Mouse (Mus musculus) embryonic facial prominence, embryonic 14.5 days (tissue): ENCODE results near the gene Prr14. TPM values are rescaled to one million over a fixed set of nuclear protein-coding genes. Genes with fewer than 3 reads are reported as not detected.
"Not testable (repeated sequence)": the region's sequence is repeated elsewhere in the genome, so short reads cannot be mapped to it uniquely, and the experiment has no call there.

Source experiments
- ATAC-seq: fragments of 200-750 bp; cut with Nextera tagmentation; 2 replicates; pipeline ENCODE4 v1.8.0; 2017; ENCODE audit warnings: low read depth, moderate number of reproducible peaks, moderate TSS enrichment
- DNase-seq: peaks from one replicate; pipeline ENCODE4 v3.0.0-alpha.2; 2015; ENCODE audit warnings: low spot score
- H3K27ac ChIP-seq: fragments of 300-500 bp; sonication (generic); replicated peaks from 2 replicates; pipeline ENCODE4 v1.5.1; 2014; ENCODE audit warnings: low read depth, mild to moderate bottlenecking, low read length, moderate library complexity
- H3K27me3 ChIP-seq: fragments of 300-500 bp; sonication (generic); replicated peaks from 2 replicates; pipeline ENCODE4 v1.6.1; 2014; ENCODE audit warnings: low read length; ENCODE audit not compliant: control insufficient read depth, insufficient read depth
- H3K36me3 ChIP-seq: fragments of 300-500 bp; sonication (generic); 2 replicates; pipeline ENCODE4 v1.6.1; 2014; ENCODE audit warnings: low read length, mixed read lengths; ENCODE audit not compliant: control insufficient read depth, insufficient read depth
- H3K4me1 ChIP-seq: fragments of 300-500 bp; sonication (generic); 2 replicates; pipeline ENCODE4 v1.6.1; 2014; ENCODE audit warnings: antibody characterized with exemption, low read length; ENCODE audit not compliant: control insufficient read depth, insufficient read depth
- H3K4me2 ChIP-seq: fragments of 300-500 bp; sonication (generic); 2 replicates; pipeline ENCODE4 v1.6.1; 2014; ENCODE audit warnings: low read depth, mild to moderate bottlenecking, low read length, moderate library complexity, mixed read lengths
- H3K4me3 ChIP-seq: fragments of 300-500 bp; sonication (generic); 2 replicates; pipeline ENCODE4 v1.5.1; 2014; ENCODE audit warnings: low read depth, mild to moderate bottlenecking, low read length
- H3K9ac ChIP-seq: fragments of 300-500 bp; sonication (generic); 2 replicates; pipeline ENCODE4 v1.6.1; 2014; ENCODE audit warnings: low read depth, mild to moderate bottlenecking, low read length, moderate library complexity, mixed read lengths
- H3K9me3 ChIP-seq: fragments of 300-500 bp; sonication (generic); 2 replicates; pipeline ENCODE4 v1.6.1; 2016; ENCODE audit warnings: low read length; ENCODE audit not compliant: control insufficient read depth
- WGBS: fragments of 180-500 bp; shearing (Covaris S2); extraction: QIAGEN DNeasy Blood & Tissue Kit; methylation state at CpG from one replicate; pipeline ENCODE4 v1.1.7; 2014; 5-methylcytosine and 5-hydroxymethylcytosine counted together
- polyA plus RNA-seq: library from polyadenylated mRNA; unstranded; fragments of >200 nt; fragmentation: Nextera tagmentation; extraction: Ambion mirVana; gene quantifications from 2 replicates; pipeline ENCODE4 v1.2.1, GENCODE M21; 2014

Gene Prr14
- polyA plus RNA-seq, 1 experiment from 2014 or later = 40.4 TPM

- DNase-seq (no peak), ATAC-seq (no peak)
- WGBS = 81% methylated on average over 5 of the region's 5 CpGs
- no peaks in the 10 kb centered on the region for H3K27me3 ChIP-seq
- no peak overlapping the region for H3K4me2 ChIP-seq
- H3K27ac ChIP-seq = no peak overlapping the region
- H3K4me1 ChIP-seq = peaks cover 4% of the 10 kb centered on the region; the same call in 1 of the 2 replicates
- H3K4me3 ChIP-seq = no peak overlapping the region
- H3K36me3 ChIP-seq = peaks cover 97% of the 10 kb centered on the region
- no peaks in the 10 kb centered on the region for H3K9me3 ChIP-seq
- H3K9ac ChIP-seq = no peak overlapping the region
Observed at GRCm38 (mm10) chr7:127485416-127485815, 26.0 kb downstream of the Prr14 start.

GRCm38 (mm10) chr7:127488364-127488763, 29.0 kb downstream of the Prr14 start:
- not testable (repeated sequence) for H3K4me2 ChIP-seq, DNase-seq, H3K27me3 ChIP-seq, H3K27ac ChIP-seq, H3K4me1 ChIP-seq, ATAC-seq, H3K9ac ChIP-seq, H3K4me3 ChIP-seq, H3K9me3 ChIP-seq
- H3K36me3 ChIP-seq = peaks cover 92% of the 10 kb centered on the region
- WGBS = 86% methylated on average over 4 of the region's 5 CpGs

- Histone ChIP-seq H3K9ac (no peak overlapping the region), H3K27me3 (no peaks in the 10 kb centered on the region), H3K27ac (no peak overlapping the region), H3K9me3 (no peaks in the 10 kb centered on the region), H3K36me3 (peaks cover 76% of the 10 kb centered on the region), H3K4me2 (no peak overlapping the region), H3K4me3 (no peak overlapping the region), H3K4me1 (no peaks in the 10 kb centered on the region)
- WGBS = 96% methylated on average over 7 of the region's 7 CpGs
- no peak for ATAC-seq
- DNase-seq = no peak
Observed at GRCm38 (mm10) chr7:127489982-127490381, 30.6 kb downstream of the Prr14 start.

- Histone ChIP-seq H3K4me3 (no peak overlapping the region), H3K4me2 (no peak overlapping the region), H3K4me1 (no peaks in the 10 kb centered on the region), H3K27ac (no peak overlapping the region), H3K27me3 (no peaks in the 10 kb centered on the region), H3K9ac (no peak overlapping the region), H3K36me3 (peaks cover 58% of the 10 kb centered on the region), H3K9me3 (no peaks in the 10 kb centered on the region)
- DNase-seq (no peak), ATAC-seq (no peak)
- 84% methylated on average over 3 of the region's 3 CpGs for WGBS
Observed at GRCm38 (mm10) chr7:127491846-127492245, 32.4 kb downstream of the Prr14 start.

- H3K36me3 ChIP-seq = peaks cover 31% of the 10 kb centered on the region
- no peaks in the 10 kb centered on the region for H3K4me1 ChIP-seq
- no peak overlapping the region for H3K9ac ChIP-seq
- no peak overlapping the region for H3K4me2 ChIP-seq
- no peaks in the 10 kb centered on the region for H3K27me3 ChIP-seq
- no peak overlapping the region for H3K4me3 ChIP-seq
- ATAC-seq (no peak), DNase-seq (no peak)
- H3K27ac ChIP-seq = no peak overlapping the region
- no peaks in the 10 kb centered on the region for H3K9me3 ChIP-seq
Observed at GRCm38 (mm10) chr7:127494648-127495047, 35.2 kb downstream of the Prr14 start.

GRCm38 (mm10) chr7:127497382-127497781, 38.0 kb downstream of the Prr14 start:
- Histone ChIP-seq H3K4me3 (no peak overlapping the region), H3K27ac (no peak overlapping the region), H3K4me2 (no peak overlapping the region), H3K9me3 (no peaks in the 10 kb centered on the region), H3K9ac (no peak overlapping the region), H3K27me3 (no peaks in the 10 kb centered on the region), H3K4me1 (no peaks in the 10 kb centered on the region), H3K36me3 (peaks cover 4% of the 10 kb centered on the region; the same call in 1 of the 2 replicates)
- ATAC-seq (no peak), DNase-seq (no peak)
- 80% methylated on average over 2 of the region's 2 CpGs for WGBS

GRCm38 (mm10) chr7:127498407-127498806, 39.0 kb downstream of the Prr14 start:
- peak; percentile 54 for DNase-seq
- no peak overlapping the region for H3K27ac ChIP-seq
- ATAC-seq = peak; percentile 51; the same call in 1 of the 2 replicates

GRCm38 (mm10) chr7:127508291-127508690, 48.9 kb downstream of the Prr14 start:
- Histone ChIP-seq H3K27ac (no peak overlapping the region), H3K4me1 (peaks cover 3% of the 10 kb centered on the region; the same call in 1 of the 2 replicates), H3K36me3 (no peaks in the 10 kb centered on the region), H3K9me3 (no peaks in the 10 kb centered on the region), H3K4me2 (no peak overlapping the region), H3K4me3 (no peak overlapping the region), H3K27me3 (no peaks in the 10 kb centered on the region), H3K9ac (no peak overlapping the region)
- no peak for ATAC-seq
- WGBS = 96% methylated on average over 3 of the region's 3 CpGs
- no peak for DNase-seq

More at GRCm38 (mm10) chr7:127498407-127498806, 39.0 kb downstream of the Prr14 start:
- Histone ChIP-seq H3K4me2 (no peak overlapping the region), H3K4me3 (no peak overlapping the region), H3K9me3 (no peaks in the 10 kb centered on the region), H3K36me3 (no peaks in the 10 kb centered on the region), H3K27me3 (no peaks in the 10 kb centered on the region), H3K9ac (no peak overlapping the region), H3K4me1 (no peaks in the 10 kb centered on the region)
- WGBS = 51% methylated on average over 3 of the region's 3 CpGs

GRCm38 (mm10) chr7:127509830-127510229, 50.4 kb downstream of the Prr14 start:
- H3K4me2 ChIP-seq, H3K9me3 ChIP-seq, H3K27me3 ChIP-seq, H3K36me3 ChIP-seq, H3K4me1 ChIP-seq, H3K9ac ChIP-seq, DNase-seq, ATAC-seq, H3K4me3 ChIP-seq, H3K27ac ChIP-seq: not testable (repeated sequence)
- 88% methylated on average over 3 of the region's 4 CpGs for WGBS
